ENCODE assay signal across 7 mouse cellular contexts in the genomic region with DNA sequence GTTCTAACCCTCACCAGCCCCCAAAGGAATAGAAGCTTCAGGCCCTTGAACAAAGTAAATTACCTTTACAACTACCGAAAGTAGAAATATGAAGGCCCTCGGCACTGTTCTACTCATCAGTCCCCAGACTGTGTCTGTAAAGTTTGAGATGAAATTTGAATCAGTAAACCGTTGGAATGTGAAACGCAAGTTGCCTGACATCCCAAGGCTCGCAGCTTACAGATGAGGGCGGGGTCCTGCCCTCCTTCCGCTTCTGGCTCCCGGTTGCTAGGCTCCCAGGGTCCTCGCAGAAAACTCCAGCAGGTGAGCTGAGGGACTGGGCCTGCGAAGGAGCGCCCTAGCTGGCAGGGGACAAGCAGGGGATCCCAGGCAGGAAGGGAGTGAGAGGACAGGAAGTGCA. TPM values are rescaled to one million over a fixed set of nuclear protein-coding genes. Genes with fewer than 3 reads are reported as not detected.
DNase-seq lines count a peak whose midpoint lies in the region; ATAC-seq lines count a peak whose summit lies in the region.

A gene (plus strand): TSS at position 270 of the 400 bp plus-strand sequence.

- H3K9ac ChIP-seq in forebrain, embryonic 11.5 days (ENCODE audit: low read length): peak within 1 kb of the TSS; percentile 44
- peak within 1 kb of the TSS; percentile 59 for H3K9ac ChIP-seq in hindbrain, embryonic 12.5 days
- H3K9ac ChIP-seq in liver, embryonic 16.5 days (ENCODE audit: low read depth, low read length): no peak within 1 kb of the TSS
- peak within 1 kb of the TSS; percentile 36; the same call in 1 of the 2 replicates for H3K9ac ChIP-seq in neural tube, embryonic 15.5 days (replicated peaks)

- no peaks in the 10 kb centered on the region for H3K27me3 ChIP-seq in forebrain, embryonic 11.5 days (ENCODE audit: control insufficient read depth, insufficient read depth, low read length)
- peaks cover 7% of the 10 kb centered on the region for H3K27me3 ChIP-seq in hindbrain, embryonic 12.5 days
- H3K27me3 ChIP-seq in liver, embryonic 16.5 days (ENCODE audit: control insufficient read depth, insufficient read depth, low read depth, low read length): peaks cover 21% of the 10 kb centered on the region
- H3K27me3 ChIP-seq in neural tube, embryonic 15.5 days (replicated peaks): peaks cover 13% of the 10 kb centered on the region

- WGBS in forebrain, embryonic 11.5 days: 3% methylated on average over 11 of the region's 11 CpGs
- 3% methylated on average over 11 of the region's 11 CpGs for WGBS in hindbrain, embryonic 12.5 days
- WGBS in liver, embryonic 16.5 days (ENCODE audit: insufficient replicate concordance): 6% methylated on average over 11 of the region's 11 CpGs
- 5% methylated on average over 11 of the region's 11 CpGs for WGBS in neural tube, embryonic 15.5 days

- H3K27ac ChIP-seq in forebrain, embryonic 11.5 days (ENCODE audit: low read depth, low read length): no peak within 1 kb of the TSS
- no peak within 1 kb of the TSS for H3K27ac ChIP-seq in hindbrain, embryonic 12.5 days
- H3K27ac ChIP-seq in liver, embryonic 16.5 days (ENCODE audit: low read length): no peak within 1 kb of the TSS
- H3K27ac ChIP-seq in neural tube, embryonic 15.5 days (replicated peaks): no peak within 1 kb of the TSS

- H3K4me1 ChIP-seq in forebrain, embryonic 11.5 days (replicated peaks; ENCODE audit: control insufficient read depth, insufficient read depth, low read length): peaks cover 8% of the 10 kb centered on the region; the same call in 1 of the 2 replicates
- H3K4me1 ChIP-seq in hindbrain, embryonic 12.5 days: peaks cover 15% of the 10 kb centered on the region
- no peaks in the 10 kb centered on the region for H3K4me1 ChIP-seq in liver, embryonic 16.5 days (ENCODE audit: control insufficient read depth, low read depth, low read length)
- peaks cover 12% of the 10 kb centered on the region for H3K4me1 ChIP-seq in neural tube, embryonic 15.5 days

- no peaks in the 10 kb centered on the region for H3K9me3 ChIP-seq in forebrain, embryonic 11.5 days (ENCODE audit: control insufficient read depth, low read length)
- H3K9me3 ChIP-seq in hindbrain, embryonic 12.5 days (replicated peaks): no peaks in the 10 kb centered on the region
- no peaks in the 10 kb centered on the region for H3K9me3 ChIP-seq in liver, embryonic 16.5 days (replicated peaks; ENCODE audit: control insufficient read depth, low read length)
- H3K9me3 ChIP-seq in neural tube, embryonic 15.5 days (replicated peaks): no peaks in the 10 kb centered on the region

- ATAC-seq in forebrain, embryonic 11.5 days (replicated peaks; ENCODE audit: low FRiP score): peak; percentile 69
- ATAC-seq in hindbrain, embryonic 12.5 days (ENCODE audit: low FRiP score): peak; percentile 53
- ATAC-seq in liver, embryonic 16.5 days (ENCODE audit: low read depth): no peak
- 0 out of 2 replicates have a peak, but pooled peaks have one; percentile 38 for ATAC-seq in neural tube, embryonic 15.5 days (ENCODE audit: low FRiP score)

- peak within 1 kb of the TSS; percentile 68 for H3K4me2 ChIP-seq in forebrain, embryonic 11.5 days (ENCODE audit: low read depth, low read length, severe bottlenecking)
- peak within 1 kb of the TSS; percentile 65 for H3K4me2 ChIP-seq in hindbrain, embryonic 12.5 days (replicated peaks)
- peak within 1 kb of the TSS; percentile 60 for H3K4me2 ChIP-seq in liver, embryonic 16.5 days (ENCODE audit: low read depth, low read length)
- H3K4me2 ChIP-seq in neural tube, embryonic 15.5 days: peak within 1 kb of the TSS; percentile 63

- peak within 1 kb of the TSS; percentile 27 for H3K4me3 ChIP-seq in forebrain, embryonic 11.5 days (ENCODE audit: low read depth, low read length)
- H3K4me3 ChIP-seq in hindbrain, embryonic 12.5 days: peak within 1 kb of the TSS; percentile 31
- peak within 1 kb of the TSS; percentile 49 for H3K4me3 ChIP-seq in liver, embryonic 16.5 days (ENCODE audit: low read depth, low read length)
- H3K4me3 ChIP-seq in neural tube, embryonic 15.5 days (replicated peaks): peak within 1 kb of the TSS; percentile 32

- peaks cover 19% of the 10 kb centered on the region for H3K36me3 ChIP-seq in forebrain, embryonic 11.5 days (ENCODE audit: control insufficient read depth, insufficient read depth, low read length)
- H3K36me3 ChIP-seq in hindbrain, embryonic 12.5 days: peaks cover 33% of the 10 kb centered on the region
- peaks cover 30% of the 10 kb centered on the region for H3K36me3 ChIP-seq in liver, embryonic 16.5 days (ENCODE audit: control insufficient read depth, insufficient read depth)
- peaks cover 36% of the 10 kb centered on the region for H3K36me3 ChIP-seq in neural tube, embryonic 15.5 days

- DNase-seq in Muller cell, postnatal 12 days (ENCODE audit: inconsistent ontology term): peak; percentile 54
- DNase-seq in adrenal gland, postnatal 14 days: peak; percentile 59
- DNase-seq in forebrain, embryonic 11.5 days (ENCODE audit: low spot score): peak; percentile 68
- DNase-seq in right cerebral cortex, postnatal 14 days: no peak

RNA-seq across cellular contexts. Expression of the gene that starts here (rescaled TPM):
- 0.98 and 1.5 TPM in 2 replicates for total RNA-seq in adrenal gland, postnatal 14 days (2021)
- 0.89 and 0.96 TPM in 2 replicates for polyA plus RNA-seq in forebrain, embryonic 11.5 days (2014; fragmentation: Nextera tagmentation; extraction: Ambion mirVana)
- polyA plus RNA-seq in hindbrain, embryonic 12.5 days (2016; fragmentation: Nextera tagmentation; extraction: Ambion mirVana): 1.4 and 2.1 TPM in 2 replicates
- 0.05 and 0.07 TPM in 2 replicates for polyA plus RNA-seq in liver, embryonic 16.5 days (2015; fragmentation: Nextera tagmentation; extraction: Ambion mirVana)
- 0.14 and 0.18 TPM in 2 replicates for polyA plus RNA-seq in neural tube, embryonic 15.5 days (2015; fragmentation: Nextera tagmentation; extraction: Ambion mirVana)

Comparison
In these comparisons a context has a peak if more than half of its experiments do, and no peak if none do; other contexts are left out.
1. Peak in DNase-seq, ATAC-seq, H3K4me3 ChIP-seq, H3K9ac ChIP-seq and H3K4me2 ChIP-seq in forebrain, embryonic 11.5 days; RNA of the gene not detected or under 1 TPM.
2. Peak in ATAC-seq, H3K4me3 ChIP-seq, H3K9ac ChIP-seq and H3K4me2 ChIP-seq in neural tube, embryonic 15.5 days; RNA of the gene not detected or under 1 TPM.